Mouse (Mus musculus): ENCODE measurements at regions not wholly inside any gene's neighbourhood (a gene's known extent, or its start where the extent isn't known, plus 50 kb on each side); places are given as distances from the start of the nearest gene placed in this dataset.

- peak; percentile 28 for ATAC-seq (replicated peaks; ENCODE audit: low FRiP score, poor library complexity, severe bottlenecking)
Measured at GRCm38 (mm10) chr16:21358313-21358920, 64.5 kb upstream of the Vps8 start.

- ATAC-seq (replicated peaks; ENCODE audit: low FRiP score, poor library complexity, severe bottlenecking) = peak; percentile 81
Measured at GRCm38 (mm10) chr16:21359459-21359858, 63.5 kb upstream of the Vps8 start.

DNA sequence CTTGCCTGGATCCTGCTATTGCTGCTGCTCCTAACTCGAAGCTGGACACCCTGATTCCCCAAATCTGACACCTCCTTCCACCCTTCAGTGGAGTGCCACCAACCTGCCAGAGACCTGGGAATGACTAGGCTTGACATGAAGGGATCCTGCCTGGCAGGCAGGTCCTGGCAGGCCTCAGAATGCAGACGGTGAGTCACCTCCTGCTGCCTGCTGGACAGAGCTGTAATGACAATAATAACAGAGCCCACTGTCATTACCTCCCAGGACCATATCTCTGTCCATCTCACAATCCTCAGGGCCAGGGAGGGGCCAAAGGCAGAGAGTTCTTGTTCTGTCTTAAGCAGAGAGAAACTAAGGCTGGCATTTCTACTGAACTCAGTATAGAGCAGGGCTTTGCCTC, 61.5 kb upstream of the Vps8 start:
- ATAC-seq (replicated peaks; ENCODE audit: low FRiP score, poor library complexity, severe bottlenecking) = no peak

GRCm38 (mm10) chr16:21362663-21363367, 60.1 kb upstream of the Vps8 start:
- ATAC-seq (replicated peaks; ENCODE audit: low FRiP score, poor library complexity, severe bottlenecking) = no peak

DNA sequence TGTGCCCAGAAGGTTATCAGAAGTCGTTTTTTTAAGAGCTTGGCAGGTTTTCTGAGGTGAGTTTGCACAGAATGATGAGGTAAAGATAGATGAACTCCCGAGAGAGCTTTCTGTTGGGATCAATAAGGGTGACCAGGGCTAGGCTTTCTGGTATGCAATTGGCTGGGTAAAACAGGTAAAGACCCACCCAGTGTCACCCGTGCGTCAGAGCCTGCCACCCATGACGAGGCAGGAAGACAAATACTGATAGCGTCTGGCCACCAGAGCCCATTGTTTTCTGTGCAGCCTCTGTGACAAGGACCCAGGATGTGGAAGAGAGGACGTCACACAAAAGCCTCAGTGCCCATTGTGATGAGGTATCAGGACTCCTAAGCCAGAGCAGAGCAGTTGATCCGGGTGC, 58.0 kb upstream of the Vps8 start:
- ATAC-seq (replicated peaks; ENCODE audit: low FRiP score, poor library complexity, severe bottlenecking) = no peak

DNA sequence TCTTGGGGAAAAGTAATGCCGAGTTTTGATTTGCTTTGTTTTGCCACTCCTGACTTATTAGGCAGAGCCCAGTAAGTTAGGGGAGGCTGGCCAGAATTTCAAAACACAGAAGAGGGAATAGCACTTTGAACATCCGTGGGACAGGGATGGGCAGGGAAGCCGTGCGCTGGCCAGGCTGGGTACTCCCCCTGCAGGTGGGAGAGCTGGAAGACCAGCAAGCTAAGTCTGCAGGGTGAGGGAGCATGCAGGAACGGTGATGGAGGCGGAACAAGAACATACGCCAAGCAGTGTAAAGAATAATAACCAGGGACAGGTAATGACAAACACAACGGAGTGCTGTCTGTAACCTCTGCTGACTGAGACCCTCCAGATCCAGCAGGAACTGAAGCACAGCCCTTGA, 55.5 kb upstream of the Vps8 start:
- ATAC-seq (replicated peaks; ENCODE audit: low FRiP score, poor library complexity, severe bottlenecking) = no peak; the same call in 1 of the 2 replicates

- no peak for ATAC-seq (replicated peaks; ENCODE audit: low FRiP score, poor library complexity, severe bottlenecking)
Measured at GRCm38 (mm10) chr16:21368821-21369220, 54.1 kb upstream of the Vps8 start.

- ATAC-seq (replicated peaks; ENCODE audit: low FRiP score, poor library complexity, severe bottlenecking) = no peak
Measured at GRCm38 (mm10) chr16:21369569-21370512, 53.1 kb upstream of the Vps8 start.
